Mouse (Mus musculus) large intestine, adult 2 months (tissue): ENCODE results near the gene Adgrg3. TPM values are rescaled to one million over a fixed set of nuclear protein-coding genes. Genes with fewer than 3 reads are reported as not detected.

Experiments
- DNase-seq: peaks from one replicate; pipeline ENCODE4 v3.0.0-alpha.2; 2012; ENCODE audit warnings: low read depth, low spot score
- WGBS: fragments of 180-500 bp; shearing (Covaris S2); methylation state at CpG from one replicate; pipeline ENCODE4 v1.1.7; 2018; 5-methylcytosine and 5-hydroxymethylcytosine counted together
- polyA plus RNA-seq: library from polyadenylated mRNA; depleted of rRNA; stranded (reverse); fragments of >200 nt; gene quantifications from 2 replicates; pipeline ENCODE4 v1.2.3, GENCODE M21; 2012; rRNA removed

Adgrg3 gene
- polyA plus RNA-seq = 5.5 and 9.2 TPM in 2 replicates

GRCm38 (mm10) chr8:95017451-95017850 lies at the start of gene Adgrg3:
Gene Adgrg3, plus strand, starts transcription at chr8:95017692.
- WGBS = 65% methylated on average over 11 of the region's 11 CpGs
- DNase-seq = no peak

GRCm38 (mm10) chr8:94973270-94973669 lies 44.2 kb upstream of the Adgrg3 start:
- WGBS = 84% methylated on average over 9 of the region's 9 CpGs
- no peak for DNase-seq

GRCm38 (mm10) chr8:94973786-94974185 lies 43.7 kb upstream of the Adgrg3 start:
- 70% methylated on average over 9 of the region's 9 CpGs for WGBS

GRCm38 (mm10) chr8:94974467-94975165 lies 42.9 kb upstream of the Adgrg3 start, which contains the start of gene Adgrg1:
Gene Adgrg1, plus strand, starts transcription at chr8:94974751.
- WGBS = 21% methylated on average over 7 of the region's 7 CpGs

More at GRCm38 (mm10) chr8:94973786-94974185, 43.7 kb upstream of the Adgrg3 start:
- no peak for DNase-seq

GRCm38 (mm10) chr8:94976651-94977417 lies 40.7 kb upstream of the Adgrg3 start:
- DNase-seq = no peak
- 7% methylated on average over 17 of the region's 17 CpGs for WGBS

More at GRCm38 (mm10) chr8:94974467-94975165, 42.9 kb upstream of the Adgrg3 start, which contains the start of gene Adgrg1:
- no peak for DNase-seq

- 25% methylated on average over 9 of the region's 9 CpGs for WGBS
- no peak for DNase-seq
Measured at GRCm38 (mm10) chr8:94978131-94978530, 39.4 kb upstream of the Adgrg3 start.

- no peak for DNase-seq
- 43% methylated on average over 13 of the region's 13 CpGs for WGBS
Measured at GRCm38 (mm10) chr8:94978593-94979319, 38.7 kb upstream of the Adgrg3 start.

- 90% methylated on average over 5 of the region's 5 CpGs for WGBS
- DNase-seq = no peak
Measured at GRCm38 (mm10) chr8:94980176-94980575, 37.3 kb upstream of the Adgrg3 start.

GRCm38 (mm10) chr8:94980976-94981375 lies 36.5 kb upstream of the Adgrg3 start:
- 61% methylated on average over 8 of the region's 8 CpGs for WGBS
- DNase-seq = no peak

- no peak for DNase-seq
- 62% methylated on average over 7 of the region's 7 CpGs for WGBS
Measured at GRCm38 (mm10) chr8:94981848-94982247, 35.6 kb upstream of the Adgrg3 start.

- WGBS = 20% methylated on average over 5 of the region's 5 CpGs
- no peak for DNase-seq
Measured at GRCm38 (mm10) chr8:94983146-94983545, 34.3 kb upstream of the Adgrg3 start.

GRCm38 (mm10) chr8:94983881-94984516 lies 33.5 kb upstream of the Adgrg3 start:
- 57% methylated on average over 10 of the region's 10 CpGs for WGBS
- no peak for DNase-seq

- DNase-seq = no peak
- 78% methylated on average over 6 of the region's 6 CpGs for WGBS
Measured at GRCm38 (mm10) chr8:94985023-94985422, 32.5 kb upstream of the Adgrg3 start.

- 29% methylated on average over 5 of the region's 5 CpGs for WGBS
- no peak for DNase-seq
Measured at GRCm38 (mm10) chr8:94986676-94987075, 30.8 kb upstream of the Adgrg3 start.

GRCm38 (mm10) chr8:94987553-94987952 lies 29.9 kb upstream of the Adgrg3 start:
- 86% methylated on average over 7 of the region's 7 CpGs for WGBS
- no peak for DNase-seq

- WGBS = 79% methylated on average over 6 of the region's 6 CpGs
- no peak for DNase-seq
Measured at GRCm38 (mm10) chr8:94988619-94989018, 28.9 kb upstream of the Adgrg3 start.

- WGBS = 72% methylated on average over 4 of the region's 4 CpGs
- DNase-seq = no peak
Measured at GRCm38 (mm10) chr8:94989711-94990110, 27.8 kb upstream of the Adgrg3 start.

- no peak for DNase-seq
- 67% methylated on average over 11 of the region's 11 CpGs for WGBS
Measured at GRCm38 (mm10) chr8:94990598-94991453, 26.7 kb upstream of the Adgrg3 start.
